Mouse (Mus musculus): Measurements from ENCODE around the gene Stx4a.
"Not testable (repeated sequence)": the region's sequence is repeated elsewhere in the genome, so short reads cannot be mapped to it uniquely, and the experiment has no call there.

Gene Stx4a

GRCm38 (mm10) chr7:127815116-127815665 is 8.9 kb upstream of the Stx4a start:
- no peak for DNase-seq (ENCODE audit: low spot score)

- DNase-seq (ENCODE audit: low spot score), result peak; percentile 61
These were observed 7.9 kb upstream of the Stx4a start for GRCm38 (mm10) chr7:127815954-127816821.

GRCm38 (mm10) chr7:127817053-127817452 is 7.0 kb upstream of the Stx4a start:
- no peak for DNase-seq (ENCODE audit: low spot score)

- no peak for DNase-seq (ENCODE audit: low spot score)
These were observed 6.3 kb upstream of the Stx4a start for GRCm38 (mm10) chr7:127817776-127818175.

GRCm38 (mm10) chr7:127820836-127821509 is 3.1 kb upstream of the Stx4a start:
- DNase-seq (ENCODE audit: low spot score), result no peak

GRCm38 (mm10) chr7:127822494-127822893 is 1.6 kb upstream of the Stx4a start:
- no peak for DNase-seq (ENCODE audit: low spot score)

- DNase-seq (ENCODE audit: low spot score), result no peak
These were observed 590 bp upstream of the Stx4a start for GRCm38 (mm10) chr7:127823236-127824171.

- DNase-seq (ENCODE audit: low spot score), result no peak
These were observed 11.5 kb downstream of the Stx4a start for GRCm38 (mm10) chr7:127835550-127835949.

GRCm38 (mm10) chr7:127837473-127837872 is 13.4 kb downstream of the Stx4a start:
- DNase-seq (ENCODE audit: low spot score), result no peak

- not testable (repeated sequence) for DNase-seq (ENCODE audit: low spot score)
These were observed 13.8 kb downstream of the Stx4a start for GRCm38 (mm10) chr7:127837878-127838277.

GRCm38 (mm10) chr7:127840031-127840430 is 15.9 kb downstream of the Stx4a start:
- not testable (repeated sequence) for DNase-seq (ENCODE audit: low spot score)

GRCm38 (mm10) chr7:127840886-127841285 is 16.8 kb downstream of the Stx4a start:
- peak; percentile 45 for DNase-seq (ENCODE audit: low spot score)

GRCm38 (mm10) chr7:127841340-127842000 is 17.4 kb downstream of the Stx4a start:
- peak; percentile 93 for DNase-seq (ENCODE audit: low spot score)

- DNase-seq (ENCODE audit: low spot score), result peak; percentile 84
These were observed 18.1 kb downstream of the Stx4a start for GRCm38 (mm10) chr7:127842001-127842718.

- DNase-seq (ENCODE audit: low spot score), result no peak
These were observed 26.1 kb downstream of the Stx4a start for GRCm38 (mm10) chr7:127849973-127850875.

- DNase-seq (ENCODE audit: low spot score), result no peak
These were observed 26.8 kb downstream of the Stx4a start for GRCm38 (mm10) chr7:127850906-127851305.

GRCm38 (mm10) chr7:127858258-127858657 is 34.2 kb downstream of the Stx4a start:
- no peak for DNase-seq (ENCODE audit: low spot score)

GRCm38 (mm10) chr7:127866434-127866833 is 42.3 kb downstream of the Stx4a start:
- no peak for DNase-seq (ENCODE audit: low spot score)

GRCm38 (mm10) chr7:127867641-127868040 is 43.5 kb downstream of the Stx4a start:
- DNase-seq (ENCODE audit: low spot score), result no peak
